Mouse (Mus musculus) forelimb bud, embryonic 11.5 days (tissue): ENCODE measurements around the gene Psors1c2.

ENCODE experiments used
- DNase-seq: peaks from one replicate; pipeline ENCODE4 v3.0.0-alpha.2; 2012; ENCODE audit warnings: low read depth, low spot score

Psors1c2 gene

GRCm38 (mm10) chr17:35557351-35557750 lies 24.4 kb downstream of the Psors1c2 start:
- DNase-seq: no peak

DNA sequence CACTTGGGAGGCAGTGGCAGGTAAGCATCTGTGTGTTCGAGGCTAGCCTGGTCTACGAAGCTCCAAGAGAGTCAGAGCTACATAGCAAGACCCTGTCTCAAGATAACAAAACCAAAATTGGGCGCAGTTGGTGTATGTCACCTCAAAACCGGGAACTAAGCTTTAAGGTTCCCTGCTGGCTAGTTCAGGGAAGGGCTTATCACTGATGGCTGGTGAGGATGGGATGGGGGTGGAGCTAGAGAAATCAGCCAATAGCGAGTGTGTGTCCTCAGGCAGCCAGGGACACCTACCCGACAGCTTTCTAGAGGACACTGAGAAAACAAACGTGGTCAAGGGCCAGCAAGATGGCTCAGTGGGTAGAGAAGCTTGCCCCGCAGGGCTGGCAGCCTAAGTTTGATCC lies 25.2 kb downstream of the Psors1c2 start:
- no peak for DNase-seq

DNA sequence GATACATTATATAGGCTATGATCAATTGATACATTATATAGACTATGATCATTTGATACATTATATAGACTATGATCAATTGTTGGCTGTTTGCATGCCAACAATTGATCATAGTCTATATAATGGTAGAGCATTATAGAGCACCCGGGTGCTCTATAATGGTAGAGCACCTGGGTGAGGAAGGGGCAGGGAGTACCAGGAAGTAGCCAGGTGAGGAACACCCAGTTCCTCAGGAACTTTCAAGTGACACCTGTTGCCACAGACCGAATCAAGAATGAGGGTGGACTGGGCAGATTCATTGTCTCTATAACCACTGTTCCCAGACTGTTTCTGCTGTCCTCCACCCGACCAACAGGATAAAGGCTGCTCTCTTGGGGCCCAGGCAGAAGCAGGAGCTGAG lies 34.1 kb downstream of the Psors1c2 start, which contains the start of gene 2300002M23Rik:
TSS of gene 2300002M23Rik (plus strand) at position 301 of the 400 bp plus-strand sequence.
- no peak for DNase-seq

DNA sequence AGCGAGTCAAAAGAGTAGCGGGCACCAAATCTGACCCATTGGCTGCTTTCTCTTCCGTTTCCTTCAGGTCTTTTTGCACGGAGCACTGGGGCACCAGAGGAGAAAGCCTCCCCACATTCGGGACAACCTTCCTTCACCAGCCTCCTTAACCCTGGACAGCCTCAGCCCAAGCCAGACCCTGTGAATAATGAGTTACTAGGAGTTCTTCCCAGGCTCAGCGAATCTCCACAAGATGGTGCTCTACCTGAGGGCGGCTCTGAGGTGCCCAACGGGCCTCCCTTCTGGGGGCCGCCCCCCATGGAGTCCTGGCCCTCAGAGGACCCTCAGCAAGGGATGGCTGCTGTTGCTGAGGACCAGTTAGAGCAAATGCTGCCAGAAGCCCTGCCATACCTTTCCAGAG lies 34.8 kb downstream of the Psors1c2 start:
- no peak for DNase-seq

- DNase-seq: no peak
Observed at GRCm38 (mm10) chr17:35569091-35569944, 36.3 kb downstream of the Psors1c2 start.

DNA sequence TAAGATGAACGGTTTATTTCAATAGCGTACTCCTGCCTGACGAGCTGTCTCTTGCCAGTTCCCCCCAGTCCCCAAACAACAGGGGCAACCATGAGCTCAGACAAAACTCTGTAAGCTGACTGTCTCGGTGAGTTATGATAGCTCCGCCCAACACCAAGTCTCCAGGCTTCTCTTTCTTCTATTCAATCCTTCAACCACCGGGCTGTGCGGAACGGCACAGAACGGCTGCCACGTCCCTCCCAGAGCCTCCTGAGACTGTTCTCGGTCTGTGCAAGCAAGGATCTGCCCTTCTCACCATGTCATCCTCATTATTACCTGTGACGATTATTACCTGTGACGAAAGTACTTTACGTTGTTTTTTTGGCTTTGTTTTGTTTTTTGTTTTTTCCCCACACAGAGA lies 37.8 kb downstream of the Psors1c2 start:
- no peak for DNase-seq

- DNase-seq: no peak
Observed at GRCm38 (mm10) chr17:35571477-35571876, 38.5 kb downstream of the Psors1c2 start.

DNA sequence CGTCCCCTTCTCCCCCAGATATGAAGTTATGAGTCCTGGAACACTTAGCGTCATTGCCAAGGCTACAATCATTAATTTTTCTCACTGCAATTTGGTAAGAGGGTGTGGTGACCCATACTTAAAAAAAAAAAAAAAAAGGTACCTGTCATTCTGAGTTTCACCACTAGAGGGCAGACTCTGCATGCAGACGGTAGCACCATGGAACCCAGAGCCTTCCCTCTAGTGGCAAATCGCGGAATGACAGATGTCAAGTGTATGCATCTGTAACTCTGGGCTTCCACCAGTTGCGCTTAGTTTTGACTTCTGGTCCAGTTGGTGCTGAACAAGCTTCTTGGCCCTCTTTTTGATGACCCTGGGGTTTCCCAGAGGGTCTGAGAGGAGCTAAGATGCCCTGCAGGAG lies 45.2 kb downstream of the Psors1c2 start:
- peak; percentile 94 for DNase-seq

- no peak for DNase-seq
Observed at GRCm38 (mm10) chr17:35582900-35583299, 49.9 kb downstream of the Psors1c2 start.
